In the genomic region with DNA sequence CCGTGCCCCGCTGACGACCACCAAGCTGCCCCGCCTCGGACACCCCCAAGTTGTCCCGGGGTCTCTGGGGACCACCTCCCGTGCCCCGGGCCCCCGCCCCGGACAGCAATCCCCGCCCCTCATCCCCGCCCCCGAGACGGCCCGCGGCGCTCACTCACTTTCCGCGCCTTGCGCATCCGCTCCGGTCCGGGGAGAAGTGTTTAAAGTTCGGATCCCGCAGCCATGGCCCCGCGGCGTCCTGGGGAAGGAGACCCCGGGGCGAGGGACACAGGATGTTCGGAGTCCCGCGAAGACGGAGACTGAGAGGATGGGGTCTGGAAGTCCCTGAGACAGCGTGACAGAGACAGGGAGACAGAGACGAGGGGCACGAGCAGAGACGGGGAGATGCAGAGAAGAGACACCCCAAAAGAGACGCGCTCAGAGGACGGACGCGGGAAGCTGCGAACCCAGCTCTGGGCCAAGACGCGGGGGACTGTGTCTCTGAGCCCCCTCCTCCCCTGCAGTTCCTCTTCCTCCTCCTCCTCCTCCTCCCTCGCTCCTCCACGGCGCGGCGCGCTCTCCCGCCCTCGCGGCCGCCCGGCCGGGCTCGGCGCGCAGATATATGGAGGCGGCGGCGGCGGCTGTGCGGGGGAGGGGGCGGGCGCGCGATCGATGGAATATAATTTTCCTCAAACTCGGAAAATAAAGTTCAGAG, we compare ENCODE assay signal across 7 mouse cellular contexts. TPM values are rescaled to one million over a fixed set of nuclear protein-coding genes. Genes with fewer than 3 reads are reported as not detected.
DNase-seq lines count a peak whose midpoint lies in the region; ATAC-seq and TF ChIP-seq lines count a peak whose summit lies in the region.

A gene (minus strand): TSS at position 238 of the 694 bp plus-strand sequence.

- TF ChIP-seq CTCF in spleen, adult 2 months (IDR thresholded peaks at IDR 0.05; ENCODE audit: extremely low read depth, insufficient read depth, insufficient read length, insufficient replicate concordance): no peak

- ATAC-seq in forebrain, embryonic 13.5 days: no peak
- ATAC-seq in limb, embryonic 14.5 days (ENCODE audit: low FRiP score, low read depth): no peak
- ATAC-seq in stomach, embryonic 16.5 days (ENCODE audit: insufficient read depth, low FRiP score): no peak

- H3K36me3 ChIP-seq in spleen, adult 2 months (ENCODE audit: control insufficient read depth, insufficient read depth, low read length): no peaks in the 10 kb centered on the region
- H3K36me3 ChIP-seq in forebrain, embryonic 13.5 days (ENCODE audit: poor library complexity, severe bottlenecking): no peaks in the 10 kb centered on the region
- H3K36me3 ChIP-seq in limb, embryonic 14.5 days (ENCODE audit: control insufficient read depth, insufficient read depth, low read length): no peaks in the 10 kb centered on the region
- H3K36me3 ChIP-seq in stomach, embryonic 16.5 days (ENCODE audit: control insufficient read depth, insufficient read depth, low read length): no peaks in the 10 kb centered on the region

- peak within 1 kb of the TSS; percentile 38 for H3K4me3 ChIP-seq in spleen, adult 2 months (ENCODE audit: extremely low read depth, insufficient read depth, insufficient read length)
- H3K4me3 ChIP-seq in forebrain, embryonic 13.5 days: peak within 1 kb of the TSS; percentile 39
- H3K4me3 ChIP-seq in limb, embryonic 14.5 days (replicated peaks; ENCODE audit: low read length): peak within 1 kb of the TSS; percentile 41
- H3K4me3 ChIP-seq in stomach, embryonic 16.5 days (replicated peaks; ENCODE audit: low read length): peak within 1 kb of the TSS; percentile 41

- peak within 1 kb of the TSS; percentile 45 for H3K9ac ChIP-seq in forebrain, embryonic 13.5 days
- peak within 1 kb of the TSS; percentile 52 for H3K9ac ChIP-seq in limb, embryonic 14.5 days (ENCODE audit: low read depth, low read length, severe bottlenecking)
- peak within 1 kb of the TSS; percentile 58; the same call in 1 of the 2 replicates for H3K9ac ChIP-seq in stomach, embryonic 16.5 days (ENCODE audit: low read length)

- peaks cover 7% of the 10 kb centered on the region for H3K4me1 ChIP-seq in spleen, adult 2 months (ENCODE audit: control insufficient read depth, insufficient read depth, insufficient read length)
- peaks cover 16% of the 10 kb centered on the region for H3K4me1 ChIP-seq in forebrain, embryonic 13.5 days
- 0 out of 2 replicates have a peak, but pooled peaks cover 2% of the 10 kb centered on the region for H3K4me1 ChIP-seq in limb, embryonic 14.5 days (ENCODE audit: control insufficient read depth, insufficient read depth, low read length)
- H3K4me1 ChIP-seq in stomach, embryonic 16.5 days (ENCODE audit: control insufficient read depth, insufficient read depth, low read length): peaks cover 7% of the 10 kb centered on the region

- H3K9me3 ChIP-seq in forebrain, embryonic 13.5 days (replicated peaks): no peaks in the 10 kb centered on the region
- no peaks in the 10 kb centered on the region for H3K9me3 ChIP-seq in limb, embryonic 14.5 days (ENCODE audit: control insufficient read depth, low read length)
- no peaks in the 10 kb centered on the region for H3K9me3 ChIP-seq in stomach, embryonic 16.5 days (replicated peaks; ENCODE audit: control insufficient read depth, low read length)

- WGBS in spleen, adult 2 months: 1% methylated on average over 72 of the region's 72 CpGs
- under 1% methylated on average over 61 of the region's 72 CpGs for WGBS in forebrain, embryonic 13.5 days
- 2% methylated on average over 65 of the region's 72 CpGs for WGBS in limb, embryonic 14.5 days
- WGBS in stomach, embryonic 16.5 days: 1% methylated on average over 72 of the region's 72 CpGs

- no peak for TF ChIP-seq POLR2A in spleen, adult 2 months (IDR thresholded peaks at IDR 0.05; ENCODE audit: low read depth, low read length)
- no peak for TF ChIP-seq POLR2A in limb, embryonic 14.5 days (IDR thresholded peaks at IDR 0.05; ENCODE audit: borderline replicate concordance, extremely low read depth, insufficient read depth, insufficient read length)

- no peak for DNase-seq in spleen, adult 2 months (ENCODE audit: low read depth in 1 of 2, low spot score in 2 of 2)
- DNase-seq in spleen, adult 12 weeks (ENCODE audit: low spot score): no peak
- no peak for DNase-seq in limb, embryonic 14.5 days (ENCODE audit: low spot score)
- DNase-seq in gastrocnemius, adult 18-20 months (ENCODE audit: low spot score): no peak
- DNase-seq in left cerebral cortex, adult 18-20 months (ENCODE audit: low spot score in 2 of 2): no peak

- H3K27me3 ChIP-seq in spleen, adult 2 months (ENCODE audit: control insufficient read depth, insufficient read depth, low read length): peaks cover 25% of the 10 kb centered on the region
- peaks cover 98% of the 10 kb centered on the region for H3K27me3 ChIP-seq in forebrain, embryonic 13.5 days
- H3K27me3 ChIP-seq in limb, embryonic 14.5 days (ENCODE audit: control insufficient read depth, insufficient read depth, low read length): peaks cover 89% of the 10 kb centered on the region
- H3K27me3 ChIP-seq in stomach, embryonic 16.5 days (ENCODE audit: control insufficient read depth, insufficient read depth, low read length): peaks cover 91% of the 10 kb centered on the region

- H3K27ac ChIP-seq in spleen, adult 2 months (ENCODE audit: insufficient read depth, low read length): no peak within 1 kb of the TSS
- H3K27ac ChIP-seq in forebrain, embryonic 13.5 days: no peak within 1 kb of the TSS
- no peak within 1 kb of the TSS for H3K27ac ChIP-seq in limb, embryonic 14.5 days (replicated peaks; ENCODE audit: low read depth, low read length)
- H3K27ac ChIP-seq in stomach, embryonic 16.5 days (ENCODE audit: low read length): no peak within 1 kb of the TSS

- peak within 1 kb of the TSS; percentile 63 for H3K4me2 ChIP-seq in forebrain, embryonic 13.5 days
- H3K4me2 ChIP-seq in limb, embryonic 14.5 days (replicated peaks; ENCODE audit: low read depth, low read length, severe bottlenecking): peak within 1 kb of the TSS; percentile 70
- peak within 1 kb of the TSS; percentile 59 for H3K4me2 ChIP-seq in stomach, embryonic 16.5 days (ENCODE audit: low read depth, low read length)

RNA-seq across cellular contexts. Expression of the gene that starts here (rescaled TPM):
- not detected in 2 replicates for polyA plus RNA-seq in spleen, adult 2 months (2012; rRNA removed)
- 0.43 and 1.0 TPM in 2 replicates for polyA plus RNA-seq in forebrain, embryonic 13.5 days (2015; fragmentation: Nextera tagmentation; extraction: Ambion mirVana)
- 0.06 and 0.09 TPM in 2 replicates for polyA plus RNA-seq in limb, embryonic 14.5 days (2012; rRNA removed)
- polyA plus RNA-seq in limb, embryonic 14.5 days (2014; fragmentation: Nextera tagmentation; extraction: Ambion mirVana): not detected in 2 replicates
- not detected in 2 replicates for polyA plus RNA-seq in stomach, embryonic 16.5 days (2015; fragmentation: Nextera tagmentation; extraction: Ambion mirVana)
- total RNA-seq in gastrocnemius, adult 18-20 months (2021): not detected
- total RNA-seq in left cerebral cortex, adult 18-20 months (2021): not detected
